Comparison of ENCODE assay signal across 9 mouse cellular contexts in genomic region chr19:32320366-32320666, GRCm38 (mm10).
A peak's percentile ranks its signal among the peaks of the same experiment; 100 is the strongest.
DNase-seq lines count a peak whose midpoint lies in the region; ATAC-seq and TF ChIP-seq lines count a peak whose summit lies in the region.
"Had no signal": no experiment of that assay in that cellular context is flagged by ENCODE, and none has a peak within 500 bp of the region (broad histone marks: within the 10 kb centered on the region; RNA-seq: fewer than 3 reads in every experiment).

No protein-coding gene starts in this region.

- TF ChIP-seq POLR2A in thymus, adult 2 months (IDR thresholded peaks at IDR 0.05; ENCODE audit: control insufficient read depth, extremely low read depth, insufficient read depth, low read length, poor library complexity): no peak

- no peak overlapping the region for H3K27ac ChIP-seq in limb, embryonic 12.5 days
- no peak overlapping the region for H3K27ac ChIP-seq in thymus, adult 2 months (ENCODE audit: control insufficient read depth, insufficient read depth, low read length)
- H3K27ac ChIP-seq: hindbrain, embryonic 15.5 days had no signal

- H3K9ac ChIP-seq in limb, embryonic 12.5 days (replicated peaks): no peak overlapping the region
- H3K9ac ChIP-seq: hindbrain, embryonic 15.5 days had no signal

- peaks cover 52% of the 10 kb centered on the region for H3K4me1 ChIP-seq in limb, embryonic 12.5 days (replicated peaks)
- peaks cover 2% of the 10 kb centered on the region for H3K4me1 ChIP-seq in thymus, adult 2 months (replicated peaks; ENCODE audit: control insufficient read depth, insufficient read depth, low read length)

- H3K4me2 ChIP-seq in limb, embryonic 12.5 days: peak overlapping the region; percentile 13; the same call in 1 of the 2 replicates
- H3K4me2 ChIP-seq: hindbrain, embryonic 15.5 days had no signal

- H3K9me3 ChIP-seq in limb, embryonic 12.5 days: no peaks in the 10 kb centered on the region
- H3K9me3 ChIP-seq: hindbrain, embryonic 15.5 days had no signal

- ATAC-seq in granulocyte monocyte progenitor cell, adult 5-6 weeks (replicated peaks; ENCODE audit: poor library complexity, severe bottlenecking): peak; percentile 68
- ATAC-seq in limb, embryonic 12.5 days (ENCODE audit: insufficient number of reproducible peaks, insufficient read depth, low FRiP score, low TSS enrichment, low read depth): no peak

- peaks cover 6% of the 10 kb centered on the region for H3K27me3 ChIP-seq in limb, embryonic 12.5 days
- H3K27me3 ChIP-seq in thymus, adult 2 months (ENCODE audit: control insufficient read depth, insufficient read depth, low read length): no peaks in the 10 kb centered on the region
- H3K27me3 ChIP-seq: hindbrain, embryonic 15.5 days had no signal

- H3K36me3 ChIP-seq in limb, embryonic 12.5 days: no peaks in the 10 kb centered on the region
- H3K36me3 ChIP-seq in thymus, adult 2 months (ENCODE audit: control insufficient read depth, insufficient read depth, low read length): no peaks in the 10 kb centered on the region
- H3K36me3 ChIP-seq: hindbrain, embryonic 15.5 days had no signal

- WGBS in limb, embryonic 12.5 days: 22% methylated on average over 4 of the region's 4 CpGs
- 70% methylated on average over 4 of the region's 4 CpGs for WGBS in thymus, adult 2 months

- DNase-seq in cerebellum, postnatal 14 days: peak; percentile 55 to 73
- DNase-seq in cerebellum, adult 11-12 months: no peak
- peak; percentile 73 for DNase-seq in 416B (ENCODE audit: low read depth)
- peak; percentile 87 for DNase-seq in adrenal gland, postnatal 14 days
- peak; percentile 93 for DNase-seq in naive thymus-derived CD4-positive, alpha-beta T cell, adult 2 months (ENCODE audit: low read depth)
- peak; percentile 90 for DNase-seq in thymus, adult 2 months

- H3K4me3 ChIP-seq in limb, embryonic 12.5 days (replicated peaks): no peak overlapping the region
- no peak overlapping the region for H3K4me3 ChIP-seq in thymus, adult 2 months (ENCODE audit: control insufficient read depth, insufficient read depth, low read length)
- H3K4me3 ChIP-seq: hindbrain, embryonic 15.5 days had no signal

- TF ChIP-seq CTCF in thymus, adult 2 months (IDR thresholded peaks at IDR 0.05; ENCODE audit: borderline replicate concordance, control insufficient read depth, extremely low read depth, insufficient read depth, low read length, poor library complexity): peak; percentile 75; the same call in 1 of the 2 replicates
